In genomic region chr10:33787541-33787940, GRCm38 (mm10) we compare ENCODE assay signal across 32 mouse cellular contexts. TPM values are rescaled to one million over a fixed set of nuclear protein-coding genes. Genes with fewer than 3 reads are reported as not detected.
DNase-seq lines count a peak whose midpoint lies in the region; ATAC-seq and TF ChIP-seq lines count a peak whose summit lies in the region.
"Had no signal": no experiment of that assay in that cellular context is flagged by ENCODE, and none has a peak within 500 bp of the region (broad histone marks: within the 10 kb centered on the region; RNA-seq: fewer than 3 reads in every experiment).

No protein-coding gene starts in this region.

- DNase-seq in kidney, adult 2 months = peak; percentile 60
- DNase-seq in kidney, postnatal 10 days = no peak
- peak; percentile 78 for DNase-seq in liver, adult 2 months (ENCODE audit: extremely low read depth, low read depth, low spot score)
- DNase-seq in liver, embryonic 11.5 days (ENCODE audit: low spot score) = no peak
- no peak for DNase-seq in gastrocnemius, postnatal 4 days (ENCODE audit: low spot score in 2 of 2)
- DNase-seq: adrenal gland, adult 2 months; adrenal gland, postnatal 10 days; adrenal gland, postnatal 25 days; B cell, adult 2 months; cerebellum, adult 11 months; cerebellum, adult 18-20 months; cerebellum, adult 8-10 months; cerebellum, adult 9-11 months; cerebellum, postnatal 14 days; cerebellum, postnatal 36 days; embryo, embryonic 11 days; forebrain, postnatal 0 days had no signal

- no peak overlapping the region for H3K4me3 ChIP-seq in kidney, adult 2 months (ENCODE audit: insufficient read depth, low read depth, low read length)
- no peak overlapping the region for H3K4me3 ChIP-seq in liver, adult 2 months (ENCODE audit: insufficient read depth, low read depth, low read length)
- H3K4me3 ChIP-seq in liver, embryonic 11.5 days (ENCODE audit: low read depth, low read length) = no peak overlapping the region
- H3K4me3 ChIP-seq: embryonic facial prominence, embryonic 13.5 days; embryonic facial prominence, embryonic 15.5 days; erythroblast, embryonic 14.5 days; forebrain, embryonic 13.5 days; forebrain, embryonic 15.5 days had no signal

- H3K9ac ChIP-seq in liver, adult 2 months (ENCODE audit: low read depth, low read length) = no peak overlapping the region
- no peak overlapping the region for H3K9ac ChIP-seq in liver, embryonic 11.5 days (ENCODE audit: low read depth, low read length)
- H3K9ac ChIP-seq: embryonic facial prominence, embryonic 13.5 days; embryonic facial prominence, embryonic 15.5 days; forebrain, embryonic 13.5 days; forebrain, embryonic 15.5 days; forebrain, postnatal 0 days had no signal

- TF ChIP-seq POLR2A in kidney, adult 2 months (IDR thresholded peaks at IDR 0.05; ENCODE audit: low read depth, low read length) = no peak
- TF ChIP-seq POLR2A in liver, adult 2 months (IDR thresholded peaks at IDR 0.05; ENCODE audit: extremely low read depth, insufficient read depth, low read length) = no peak

- H3K4me1 ChIP-seq in kidney, adult 2 months (ENCODE audit: control insufficient read depth, insufficient read depth, low read length) = no peaks in the 10 kb centered on the region
- peaks cover 3% of the 10 kb centered on the region for H3K4me1 ChIP-seq in liver, adult 2 months (ENCODE audit: control insufficient read depth, insufficient read depth, low read length)
- H3K4me1 ChIP-seq in liver, embryonic 11.5 days (replicated peaks; ENCODE audit: control insufficient read depth, insufficient read depth, low read length) = no peaks in the 10 kb centered on the region
- H3K4me1 ChIP-seq: embryonic facial prominence, embryonic 13.5 days; embryonic facial prominence, embryonic 15.5 days; forebrain, embryonic 13.5 days; forebrain, embryonic 15.5 days had no signal

- ATAC-seq in liver, embryonic 11.5 days (replicated peaks; ENCODE audit: low FRiP score) = no peak
- ATAC-seq: activated CD4-positive, CD25-positive, alpha-beta regulatory T cell, adult 4 months; CD4-positive, CD25-positive, alpha-beta regulatory T cell, adult 4 months; forebrain, embryonic 13.5 days; forebrain, embryonic 15.5 days; forebrain, postnatal 0 days; Patski had no signal

- no peaks in the 10 kb centered on the region for H3K9me3 ChIP-seq in liver, embryonic 11.5 days (ENCODE audit: control insufficient read depth, low read length)
- H3K9me3 ChIP-seq: embryonic facial prominence, embryonic 13.5 days; embryonic facial prominence, embryonic 15.5 days; forebrain, embryonic 13.5 days; forebrain, embryonic 15.5 days; G1E had no signal

- no peak overlapping the region for H3K27ac ChIP-seq in kidney, adult 2 months (ENCODE audit: insufficient read depth, low read depth, low read length)
- no peak overlapping the region for H3K27ac ChIP-seq in liver, adult 2 months (replicated peaks; ENCODE audit: insufficient read depth, low read depth, low read length)
- H3K27ac ChIP-seq in liver, embryonic 11.5 days (ENCODE audit: low read depth, low read length) = no peak overlapping the region
- H3K27ac ChIP-seq: embryonic facial prominence, embryonic 13.5 days; embryonic facial prominence, embryonic 15.5 days; forebrain, embryonic 13.5 days; forebrain, embryonic 15.5 days had no signal

- no peak for TF ChIP-seq CTCF in kidney, adult 2 months (conservative IDR thresholded peaks at IDR 0.05; ENCODE audit: insufficient read depth, insufficient read length, low read depth, low read length)
- no peak for TF ChIP-seq CTCF in liver, adult 2 months (IDR thresholded peaks at IDR 0.05; ENCODE audit: low read depth, low read length)

- H3K79me2 ChIP-seq in liver, adult 2 months (ENCODE audit: control insufficient read depth, insufficient read depth, low read length) = no peaks in the 10 kb centered on the region

- no peaks in the 10 kb centered on the region for H3K27me3 ChIP-seq in kidney, adult 2 months (replicated peaks; ENCODE audit: control insufficient read depth, insufficient read depth, low read length)
- H3K27me3 ChIP-seq in liver, adult 2 months (ENCODE audit: control insufficient read depth, insufficient read depth, low read length) = no peaks in the 10 kb centered on the region
- no peaks in the 10 kb centered on the region for H3K27me3 ChIP-seq in liver, embryonic 11.5 days (replicated peaks; ENCODE audit: control insufficient read depth, insufficient read depth, low read length)
- H3K27me3 ChIP-seq: CH12.LX; embryonic facial prominence, embryonic 13.5 days; embryonic facial prominence, embryonic 15.5 days; forebrain, embryonic 13.5 days; forebrain, embryonic 15.5 days had no signal

- H3K36me3 ChIP-seq in kidney, adult 2 months (ENCODE audit: control insufficient read depth, insufficient read depth, low read length) = no peaks in the 10 kb centered on the region
- no peaks in the 10 kb centered on the region for H3K36me3 ChIP-seq in liver, adult 2 months (ENCODE audit: control insufficient read depth, insufficient read depth, low read length)
- H3K36me3 ChIP-seq in liver, embryonic 11.5 days (ENCODE audit: control insufficient read depth, insufficient read depth, low read length) = no peaks in the 10 kb centered on the region
- H3K36me3 ChIP-seq: embryonic facial prominence, embryonic 13.5 days; embryonic facial prominence, embryonic 15.5 days; forebrain, embryonic 15.5 days; G1E had no signal

- no peak overlapping the region for H3K4me2 ChIP-seq in liver, embryonic 11.5 days
- H3K4me2 ChIP-seq: embryonic facial prominence, embryonic 13.5 days; embryonic facial prominence, embryonic 15.5 days; forebrain, embryonic 13.5 days; forebrain, embryonic 15.5 days had no signal

RNA-seq across cellular contexts. Expression of gene Sult3a2, which starts 1.0 kb away (rescaled TPM):
- not detected in 2 replicates for polyA plus RNA-seq in kidney, adult 2 months (2012; rRNA removed)
- total RNA-seq in liver, adult 2 months (2014; rRNA removed) = 1.1 and 21.5 TPM in 2 replicates
- polyA plus RNA-seq in liver, adult 2 months (2012; rRNA removed) = 2.2 TPM in 1 of 2 replicates, not detected in the other
- polyA plus RNA-seq in liver, embryonic 11.5 days (2014; fragmentation: Nextera tagmentation; extraction: Ambion mirVana) = not detected in 2 replicates
- not detected for total RNA-seq in gastrocnemius, postnatal 4 days (2021)
- total RNA-seq: adrenal gland, postnatal 10 days; adrenal gland, postnatal 25 days; adrenal gland, postnatal 4 days; CH12.LX; common myeloid progenitor, adult 5-6 weeks; forebrain, postnatal 0 days; G1E had no signal
- polyA plus RNA-seq: activated CD4-positive, CD25-positive, alpha-beta regulatory T cell, adult 4 months; adrenal gland, adult 2 months; brain, embryonic 14.5 days; CD4-positive, CD25-positive, alpha-beta regulatory T cell, adult 4 months; embryonic facial prominence, embryonic 11.5 days; embryonic facial prominence, embryonic 13.5 days; embryonic facial prominence, embryonic 15.5 days; erythroblast, embryonic 14.5 days; forebrain, embryonic 11.5 days; forebrain, embryonic 13.5 days; forebrain, embryonic 15.5 days; forebrain, postnatal 0 days; G1E; Patski had no signal

Comparison
In these comparisons a context has a peak if more than half of its experiments do, and no peak if none do; other contexts are left out.
1. DNase-seq: peak in kidney, adult 2 months (single experiment) and liver, adult 2 months (single experiment); none in kidney, postnatal 10 days (single experiment), liver, embryonic 11.5 days (single experiment) and gastrocnemius, postnatal 4 days (0 of 2).